Mouse (Mus musculus) hindbrain, embryonic 15.5 days (tissue): Measurements from ENCODE around the gene Thsd7a. TPM values are rescaled to one million over a fixed set of nuclear protein-coding genes. Genes with fewer than 3 reads are reported as not detected.

ENCODE experiments used
- ATAC-seq: fragments of 200-750 bp; cut with Nextera tagmentation; 2 replicates; pipeline ENCODE4 v1.8.0; 2017; ENCODE audit warnings: low read depth, moderate number of reproducible peaks, moderate TSS enrichment; ENCODE audit not compliant: low FRiP score
- H3K27ac ChIP-seq: fragments of 300-500 bp; sonication (generic); replicated peaks from 2 replicates; pipeline ENCODE4 v1.5.1; 2015; ENCODE audit warnings: mild to moderate bottlenecking, inconsistent platforms
- H3K27me3 ChIP-seq: fragments of 300-500 bp; sonication (generic); 2 replicates; pipeline ENCODE4 v1.6.1; 2015; ENCODE audit warnings: control low read depth, inconsistent platforms
- H3K36me3 ChIP-seq: fragments of 300-500 bp; sonication (generic); 2 replicates; pipeline ENCODE4 v1.6.1; 2015; ENCODE audit warnings: control low read depth, inconsistent platforms
- H3K4me1 ChIP-seq: fragments of 300-500 bp; sonication (generic); replicated peaks from 2 replicates; pipeline ENCODE4 v1.6.1; 2015; ENCODE audit warnings: control low read depth, inconsistent platforms
- H3K4me2 ChIP-seq: fragments of 300-500 bp; sonication (generic); 2 replicates; pipeline ENCODE4 v1.6.1; 2015; ENCODE audit warnings: moderate library complexity, mild to moderate bottlenecking, inconsistent platforms
- H3K4me3 ChIP-seq: fragments of 300-500 bp; sonication (generic); 2 replicates; pipeline ENCODE4 v1.5.1; 2015; ENCODE audit warnings: mild to moderate bottlenecking, inconsistent platforms
- H3K9ac ChIP-seq: fragments of 300-500 bp; sonication (generic); 2 replicates; pipeline ENCODE4 v1.6.1; 2015; ENCODE audit warnings: inconsistent platforms
- H3K9me3 ChIP-seq: fragments of 300-500 bp; sonication (generic); 2 replicates; pipeline ENCODE4 v1.6.1; 2016; ENCODE audit warnings: control low read depth, inconsistent platforms
- WGBS: fragments of 180-500 bp; shearing (Covaris S2); methylation state at CpG from one replicate; pipeline ENCODE4 v1.1.7; 2015; 5-methylcytosine and 5-hydroxymethylcytosine counted together
- polyA plus RNA-seq: library from polyadenylated mRNA; unstranded; fragments of >200 nt; fragmentation: Nextera tagmentation; extraction: Ambion mirVana; gene quantifications from 2 replicates; pipeline ENCODE4 v1.2.1, GENCODE M21; 2015

The Thsd7a gene
- polyA plus RNA-seq, 1 experiment from 2014 or later: 32.8 TPM

- Histone ChIP-seq H3K4me3 (no peak overlapping the region), H3K27me3 (no peaks in the 10 kb centered on the region), H3K27ac (peak overlapping the region; percentile 48), H3K4me2 (no peak overlapping the region), H3K36me3 (no peaks in the 10 kb centered on the region), H3K9me3 (no peaks in the 10 kb centered on the region), H3K9ac (no peak overlapping the region), H3K4me1 (no peaks in the 10 kb centered on the region; the same call in 1 of the 2 replicates)
- 53% methylated on average over 11 of the region's 11 CpGs for WGBS
- ATAC-seq: peak; percentile 63; the same call in 1 of the 2 replicates
Measured at GRCm38 (mm10) chr6:12628637-12629246, 120.5 kb downstream of the Thsd7a start.

GRCm38 (mm10) chr6:12606638-12607246 lies 142.5 kb downstream of the Thsd7a start:
- Histone ChIP-seq H3K9me3 (no peaks in the 10 kb centered on the region), H3K4me3 (no peak overlapping the region), H3K36me3 (no peaks in the 10 kb centered on the region), H3K4me1 (0 out of 2 replicates have a peak, but pooled peaks cover 3% of the 10 kb centered on the region), H3K4me2 (peak overlapping the region; percentile 42), H3K9ac (no peak overlapping the region), H3K27ac (no peak overlapping the region; the same call in 1 of the 2 replicates), H3K27me3 (no peaks in the 10 kb centered on the region)
- ATAC-seq: peak; percentile 25
- WGBS: 57% methylated on average over 13 of the region's 13 CpGs

DNA sequence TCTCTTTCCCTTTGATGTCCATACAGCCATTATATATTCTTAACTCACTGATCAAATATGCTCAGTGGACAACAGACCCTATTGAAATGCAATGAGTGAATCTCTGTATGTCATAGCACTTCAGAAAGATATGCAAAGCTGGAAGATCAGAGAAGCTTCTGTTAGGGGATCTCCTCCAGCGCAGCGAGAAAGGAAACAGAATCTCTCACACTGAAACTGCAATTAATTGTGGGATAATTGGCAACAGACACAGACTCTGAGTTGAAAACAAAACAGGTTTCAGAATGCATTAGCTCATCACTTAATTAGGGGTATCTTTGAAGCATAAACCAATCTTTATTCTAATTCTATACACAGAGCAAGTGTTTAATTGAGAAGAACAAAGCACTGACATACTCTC lies 146.3 kb downstream of the Thsd7a start:
- Histone ChIP-seq H3K4me2 (no peak overlapping the region), H3K9ac (no peak overlapping the region), H3K4me3 (no peak overlapping the region), H3K9me3 (no peaks in the 10 kb centered on the region), H3K27me3 (no peaks in the 10 kb centered on the region), H3K27ac (no peak overlapping the region), H3K4me1 (0 out of 2 replicates have a peak, but pooled peaks cover 3% of the 10 kb centered on the region), H3K36me3 (no peaks in the 10 kb centered on the region)
- WGBS: 47% methylated on average over 2 of the region's 2 CpGs
- no peak for ATAC-seq

DNA sequence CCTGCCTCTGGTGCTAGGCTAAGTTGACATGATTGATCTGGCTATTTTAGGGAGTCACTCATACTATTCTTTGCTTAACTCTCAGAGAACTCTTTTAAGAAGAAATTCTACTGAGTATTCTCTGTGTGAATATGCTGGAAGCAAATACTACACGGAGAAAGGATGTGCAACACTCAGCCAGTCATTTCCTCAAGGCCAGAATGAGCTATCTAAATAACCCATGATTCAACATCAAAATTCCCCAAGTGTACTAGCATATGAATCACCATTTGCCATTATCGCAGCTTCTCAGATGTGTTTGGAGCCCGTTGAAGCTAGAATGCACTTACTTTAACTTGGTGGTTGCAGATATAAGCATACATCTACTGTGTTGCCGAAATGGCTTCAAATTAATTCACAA lies 147.0 kb downstream of the Thsd7a start:
- no peaks in the 10 kb centered on the region for H3K9me3 ChIP-seq
- no peaks in the 10 kb centered on the region for H3K27me3 ChIP-seq
- no peaks in the 10 kb centered on the region for H3K36me3 ChIP-seq
- WGBS: 81% methylated on average over 4 of the region's 4 CpGs
- no peak overlapping the region for H3K27ac ChIP-seq
- no peak overlapping the region for H3K4me3 ChIP-seq
- H3K9ac ChIP-seq: no peak overlapping the region
- no peak for ATAC-seq
- no peak overlapping the region for H3K4me2 ChIP-seq
- H3K4me1 ChIP-seq: 0 out of 2 replicates have a peak, but pooled peaks cover 3% of the 10 kb centered on the region

- Histone ChIP-seq H3K4me2 (no peak overlapping the region), H3K36me3 (no peaks in the 10 kb centered on the region), H3K4me1 (peaks cover 5% of the 10 kb centered on the region; the same call in 1 of the 2 replicates), H3K9ac (no peak overlapping the region), H3K27me3 (no peaks in the 10 kb centered on the region), H3K27ac (no peak overlapping the region), H3K9me3 (no peaks in the 10 kb centered on the region), H3K4me3 (no peak overlapping the region)
- no peak for ATAC-seq
- 77% methylated on average over 4 of the region's 4 CpGs for WGBS
Measured at GRCm38 (mm10) chr6:12584456-12584855, 164.8 kb downstream of the Thsd7a start.

DNA sequence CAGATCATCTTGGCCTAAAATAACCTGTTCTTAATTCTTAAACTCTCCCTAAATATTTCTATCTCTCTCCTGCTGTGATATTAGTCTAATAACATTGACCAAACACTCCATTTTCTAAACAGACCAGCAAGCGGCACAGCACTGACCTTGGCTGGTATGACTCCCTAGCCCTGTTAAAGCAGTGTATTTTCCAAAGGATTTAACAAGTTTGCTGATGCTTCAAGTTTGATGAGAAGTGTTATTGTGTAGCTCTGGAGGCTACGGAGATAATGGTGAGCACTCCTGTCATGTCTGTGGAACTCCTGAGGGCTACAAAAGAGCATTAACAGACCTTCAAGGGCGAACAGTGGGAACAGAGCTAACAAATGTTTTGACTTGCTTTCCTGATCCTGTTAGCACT lies 168.1 kb downstream of the Thsd7a start:
- Histone ChIP-seq H3K4me2 (no peak overlapping the region), H3K9ac (no peak overlapping the region), H3K4me3 (no peak overlapping the region), H3K27ac (no peak overlapping the region), H3K4me1 (peaks cover 8% of the 10 kb centered on the region; the same call in 1 of the 2 replicates), H3K36me3 (no peaks in the 10 kb centered on the region), H3K9me3 (no peaks in the 10 kb centered on the region), H3K27me3 (no peaks in the 10 kb centered on the region)
- 43% methylated on average over 3 of the region's 3 CpGs for WGBS
- peak; percentile 66; the same call in 1 of the 2 replicates for ATAC-seq

GRCm38 (mm10) chr6:12575619-12576216 lies 173.5 kb downstream of the Thsd7a start:
- no peak for ATAC-seq
- WGBS: 39% methylated on average over 6 of the region's 6 CpGs
- no peaks in the 10 kb centered on the region for H3K9me3 ChIP-seq
- H3K36me3 ChIP-seq: no peaks in the 10 kb centered on the region
- no peaks in the 10 kb centered on the region for H3K27me3 ChIP-seq
- no peak overlapping the region for H3K9ac ChIP-seq
- no peak overlapping the region for H3K4me3 ChIP-seq
- H3K4me2 ChIP-seq: no peak overlapping the region
- 0 out of 2 replicates have a peak, but pooled peaks cover 3% of the 10 kb centered on the region for H3K4me1 ChIP-seq
- no peak overlapping the region for H3K27ac ChIP-seq

DNA sequence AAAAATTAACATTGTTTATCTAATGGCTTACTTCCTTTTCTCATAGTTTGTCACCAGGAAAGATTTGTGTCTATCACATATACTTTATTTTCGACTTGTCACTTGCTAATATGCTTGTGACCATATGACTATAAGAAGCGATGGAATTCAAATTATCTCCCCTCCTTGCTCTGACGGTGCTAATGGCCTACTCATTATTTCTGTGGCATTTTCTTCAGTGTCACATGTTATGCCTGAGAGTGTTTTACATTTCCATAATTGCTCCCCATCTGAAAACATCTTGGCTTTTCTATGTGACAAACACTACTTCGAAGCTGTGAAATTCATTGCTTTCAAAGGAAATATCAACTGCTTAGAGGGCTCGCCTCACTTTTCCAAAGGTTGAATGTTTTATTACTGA lies 177.0 kb downstream of the Thsd7a start:
- Histone ChIP-seq H3K9ac (no peak overlapping the region), H3K27ac (no peak overlapping the region), H3K4me3 (no peak overlapping the region), H3K4me2 (no peak overlapping the region), H3K4me1 (0 out of 2 replicates have a peak, but pooled peaks cover 3% of the 10 kb centered on the region), H3K9me3 (no peaks in the 10 kb centered on the region), H3K36me3 (no peaks in the 10 kb centered on the region), H3K27me3 (no peaks in the 10 kb centered on the region)
- WGBS: 66% methylated on average over 5 of the region's 5 CpGs
- ATAC-seq: no peak

DNA sequence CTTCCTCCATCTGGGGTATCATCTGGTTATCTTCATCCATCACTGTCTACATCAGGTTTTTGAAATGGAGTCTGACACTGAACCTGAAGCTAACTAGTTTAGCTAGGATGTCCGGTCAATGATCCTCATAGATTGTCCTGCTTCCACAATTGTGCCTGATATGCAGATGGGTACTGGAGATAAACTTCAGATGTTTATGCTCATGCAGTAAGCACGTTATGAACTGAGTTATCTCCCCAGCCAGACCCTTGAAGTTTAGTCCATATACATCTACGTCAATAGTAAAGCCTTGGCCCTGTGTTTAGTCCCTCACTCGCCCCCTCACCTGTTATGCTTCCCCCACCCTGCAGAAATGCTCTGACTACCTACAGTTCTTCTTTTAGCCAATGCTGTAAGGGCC lies 184.1 kb downstream of the Thsd7a start:
- no peak overlapping the region for H3K27ac ChIP-seq
- H3K4me3 ChIP-seq: no peak overlapping the region
- H3K9ac ChIP-seq: no peak overlapping the region
- no peaks in the 10 kb centered on the region for H3K27me3 ChIP-seq
- no peaks in the 10 kb centered on the region for H3K9me3 ChIP-seq
- no peak for ATAC-seq
- no peaks in the 10 kb centered on the region for H3K36me3 ChIP-seq
- no peak overlapping the region for H3K4me2 ChIP-seq
- WGBS: 95% methylated on average over 4 of the region's 4 CpGs
- H3K4me1 ChIP-seq: no peaks in the 10 kb centered on the region

GRCm38 (mm10) chr6:12562336-12562735 lies 186.9 kb downstream of the Thsd7a start:
- H3K9ac ChIP-seq: no peak overlapping the region
- no peaks in the 10 kb centered on the region for H3K4me1 ChIP-seq
- no peak overlapping the region for H3K4me2 ChIP-seq
- no peaks in the 10 kb centered on the region for H3K36me3 ChIP-seq
- H3K27ac ChIP-seq: no peak overlapping the region
- no peaks in the 10 kb centered on the region for H3K27me3 ChIP-seq
- H3K9me3 ChIP-seq: no peaks in the 10 kb centered on the region
- 85% methylated on average over 3 of the region's 3 CpGs for WGBS
- H3K4me3 ChIP-seq: no peak overlapping the region
- ATAC-seq: no peak

DNA sequence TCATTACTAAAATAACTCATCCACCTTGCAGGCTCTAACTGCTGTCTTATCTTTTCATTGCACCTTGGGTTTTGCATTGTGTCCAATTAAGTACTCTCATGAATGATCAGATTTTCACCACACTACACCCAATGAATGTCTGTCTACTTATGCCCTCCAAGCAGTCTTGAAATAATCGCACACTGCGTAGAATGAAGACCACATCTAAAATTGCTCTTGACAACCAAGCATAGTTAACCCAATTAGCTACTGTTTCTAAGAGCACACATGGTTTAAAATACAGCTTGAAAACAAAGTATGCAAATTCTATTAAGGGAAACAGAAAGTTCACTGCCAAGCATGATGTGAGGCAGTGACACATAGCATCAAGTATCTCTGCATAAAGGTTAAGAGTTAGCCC lies 188.7 kb downstream of the Thsd7a start:
- no peak overlapping the region for H3K9ac ChIP-seq
- no peaks in the 10 kb centered on the region; the same call in 1 of the 2 replicates for H3K4me1 ChIP-seq
- H3K36me3 ChIP-seq: no peaks in the 10 kb centered on the region
- no peak overlapping the region for H3K4me3 ChIP-seq
- no peaks in the 10 kb centered on the region for H3K27me3 ChIP-seq
- no peak for ATAC-seq
- H3K27ac ChIP-seq: no peak overlapping the region
- WGBS: 85% methylated on average over 2 of the region's 2 CpGs
- no peak overlapping the region for H3K4me2 ChIP-seq
- H3K9me3 ChIP-seq: no peaks in the 10 kb centered on the region
